Mouse (Mus musculus) bone marrow, adult 2 months (tissue): ENCODE results near the gene Gm14214.

Source experiments
- CTCF ChIP-seq: fragments of 200-500 bp; IDR thresholded peaks from 2 replicates; pipeline ENCODE4 v1.5.1; 2011; ENCODE audit warnings: low read length, control low read depth; ENCODE audit not compliant: control insufficient read depth, insufficient read depth
- POLR2A ChIP-seq: fragments of 200-500 bp; IDR thresholded peaks from 2 replicates; pipeline ENCODE4 v1.6.1; 2011; ENCODE audit warnings: low read depth, mild to moderate bottlenecking, control low read depth, low read length, borderline replicate concordance; ENCODE audit not compliant: control insufficient read depth

DNA sequence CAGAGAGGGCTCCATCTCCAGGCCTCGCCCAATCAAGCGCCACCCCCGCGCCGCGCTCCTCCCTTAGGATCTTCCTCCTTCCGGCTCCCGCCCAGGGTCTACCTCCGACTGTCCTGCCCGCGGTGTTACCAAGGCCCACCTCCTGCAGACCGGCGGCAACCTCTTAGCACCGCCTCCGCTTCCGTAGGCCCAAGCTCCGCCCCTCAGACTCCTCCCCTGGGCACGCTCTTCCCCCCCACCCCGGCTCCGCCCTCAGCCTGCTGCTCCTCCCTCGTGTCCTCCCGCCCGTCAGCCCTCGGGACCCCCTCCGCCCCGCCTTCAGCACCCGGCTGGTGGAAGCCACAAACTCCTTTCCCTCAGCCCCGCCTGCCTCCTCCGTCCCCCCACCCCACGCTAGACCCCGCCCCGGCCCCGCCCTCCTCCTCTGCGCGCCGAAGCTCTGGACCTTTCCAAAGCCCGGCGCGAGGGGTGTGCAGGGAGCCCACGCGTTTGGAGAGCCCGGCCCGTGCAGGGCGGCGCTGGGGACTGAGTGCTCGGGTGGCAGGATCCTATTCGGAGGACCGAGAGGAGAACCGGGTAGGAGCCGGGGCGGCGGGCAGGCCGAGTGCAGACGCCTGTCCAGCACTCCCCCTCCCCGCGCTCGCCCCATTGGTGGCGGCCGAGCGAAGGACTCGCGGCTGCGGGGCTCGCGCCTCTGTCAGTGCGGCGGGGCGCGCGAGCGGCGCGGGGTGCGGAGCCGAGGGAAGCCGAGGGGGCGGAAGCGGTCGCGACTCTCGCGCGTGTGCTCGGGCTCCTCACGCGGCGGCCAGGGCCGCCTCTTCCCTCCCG is 21.0 kb upstream of the Gm14214 start, which contains the start of the genes Raly and a:
- peak; percentile 99 for TF ChIP-seq POLR2A
- TF ChIP-seq CTCF = no peak
